Mouse (Mus musculus) erythroblast, embryonic 14.5 days (primary cell): ENCODE results near the gene Kcnj9.

Experiments
- GATA1 ChIP-seq: IDR thresholded peaks from 2 replicates; pipeline ENCODE4 v1.6.1; 2012; ENCODE audit warnings: low read length, inconsistent platforms, mixed read lengths
- TAL1 ChIP-seq: IDR thresholded peaks from 3 replicates; pipeline ENCODE4 v1.6.1; 2012; ENCODE audit warnings: low read length, inconsistent platforms, mixed read lengths

GRCm38 (mm10) chr1:172292880-172293279 is 36.2 kb downstream of the Kcnj9 start:
- TF ChIP-seq GATA1 = no peak
- TF ChIP-seq TAL1 = no peak
